In the genomic region with DNA sequence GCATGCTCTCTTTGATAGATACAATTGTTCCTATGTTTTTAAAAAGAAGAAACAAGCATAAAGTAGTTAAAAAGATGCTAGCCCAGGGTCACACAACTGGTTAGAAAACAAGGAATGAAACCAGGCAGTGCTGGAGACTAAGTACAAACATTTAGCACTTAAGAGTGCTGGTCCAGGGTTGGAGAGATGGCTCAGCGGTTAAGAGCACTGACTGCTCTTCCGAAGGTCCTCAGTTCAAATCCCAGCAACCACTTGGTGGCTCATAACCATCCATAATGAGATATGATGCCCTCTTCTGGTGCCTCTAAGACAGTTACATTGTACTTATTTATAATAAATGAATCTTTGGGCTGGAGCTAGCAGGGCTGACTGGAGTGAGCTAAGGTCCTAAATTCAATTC, we compare ENCODE assay signal across 23 mouse cellular contexts. TPM values are rescaled to one million over a fixed set of nuclear protein-coding genes. Genes with fewer than 3 reads are reported as not detected.
DNase-seq lines count a peak whose midpoint lies in the region; ATAC-seq and TF ChIP-seq lines count a peak whose summit lies in the region.
"Had no signal": no experiment of that assay in that cellular context is flagged by ENCODE, and none has a peak within 500 bp of the region (broad histone marks: within the 10 kb centered on the region; RNA-seq: fewer than 3 reads in every experiment).

No protein-coding gene starts in this region.

- TF ChIP-seq CTCF in left cerebral cortex, adult 2 months (IDR thresholded peaks at IDR 0.05), result peak; percentile 2; the same call in 1 of the 2 replicates
- TF ChIP-seq CTCF in liver, postnatal 0 days (IDR thresholded peaks at IDR 0.05; ENCODE audit: low read depth), result 0 out of 2 replicates have a peak, but pooled peaks have one; percentile 7

- 0 out of 2 replicates have a peak, but pooled peaks cover 5% of the 10 kb centered on the region for H3K27me3 ChIP-seq in heart, embryonic 10.5 days (ENCODE audit: insufficient read depth, poor library complexity, severe bottlenecking)
- peaks cover 5% of the 10 kb centered on the region; the same call in 1 of the 2 replicates for H3K27me3 ChIP-seq in liver, postnatal 0 days (ENCODE audit: insufficient read depth, low read length)
- H3K27me3 ChIP-seq: intestine, embryonic 15.5 days; Patski had no signal

- no peak overlapping the region for H3K27ac ChIP-seq in heart, embryonic 10.5 days
- no peak overlapping the region for H3K27ac ChIP-seq in left cerebral cortex, adult 2 months
- no peak overlapping the region for H3K27ac ChIP-seq in liver, postnatal 0 days (ENCODE audit: low read depth)
- H3K27ac ChIP-seq: hindbrain, embryonic 14.5 days; intestine, embryonic 15.5 days; midbrain, embryonic 12.5 days had no signal

- H3K9me3 ChIP-seq in heart, embryonic 10.5 days, result no peaks in the 10 kb centered on the region
- H3K9me3 ChIP-seq in liver, postnatal 0 days (ENCODE audit: low read length), result no peaks in the 10 kb centered on the region
- H3K9me3 ChIP-seq: intestine, embryonic 15.5 days; limb, embryonic 15.5 days; midbrain, embryonic 12.5 days had no signal

- H3K9ac ChIP-seq in liver, postnatal 0 days (replicated peaks), result no peak overlapping the region
- H3K9ac ChIP-seq: intestine, embryonic 15.5 days; limb, embryonic 15.5 days; midbrain, embryonic 12.5 days had no signal

- intact Hi-C loops in left cerebral cortex, adult 2 months (cut with DNase I), result loop anchor here (2.0 kb wide), 1 partner anchor 29 kb away; no protein-coding TSS in a partner anchor

- peak; percentile 68 for DNase-seq in heart, adult 11 months
- DNase-seq in heart, embryonic 10.5 days (ENCODE audit: low spot score), result no peak
- no peak for DNase-seq in left cerebral cortex, adult 2 months (ENCODE audit: extremely low spot score in 1 of 2, low spot score in 2 of 2)
- no peak for DNase-seq in left cerebral cortex, adult 18-20 months (ENCODE audit: low spot score in 2 of 2)
- DNase-seq in CD4-positive helper T cell, adult 2 months (ENCODE audit: low read depth, low spot score), result peak; percentile 16
- DNase-seq in liver, postnatal 0 days, result no peak
- DNase-seq in cerebellum, postnatal 14 days, result no peak
- DNase-seq: adrenal gland, adult 8-10 months; B cell, adult 2 months; cerebellum, adult 2 months; gastrocnemius, postnatal 10 days; kidney, adult 9 months; kidney, postnatal 25 days; layer of hippocampus, adult 9-11 months; left cerebral cortex, postnatal 4 days; lung, adult 2 months; lung, postnatal 14 days; thymus, postnatal 14 days had no signal

- WGBS in heart, embryonic 10.5 days, result 83% methylated on average over 2 of the region's 2 CpGs
- 78% methylated on average over 2 of the region's 2 CpGs for WGBS in liver, postnatal 0 days (ENCODE audit: insufficient replicate concordance)

- 0 out of 2 replicates have a peak, but pooled peaks cover 1% of the 10 kb centered on the region for H3K36me3 ChIP-seq in heart, embryonic 10.5 days
- H3K36me3 ChIP-seq in liver, postnatal 0 days (replicated peaks; ENCODE audit: insufficient read depth, low read length), result no peaks in the 10 kb centered on the region
- H3K36me3 ChIP-seq: limb, embryonic 15.5 days; midbrain, embryonic 12.5 days had no signal

- no peak overlapping the region for H3K4me2 ChIP-seq in liver, postnatal 0 days (ENCODE audit: low read depth, low read length)

- H3K4me1 ChIP-seq in heart, embryonic 10.5 days, result peaks cover 10% of the 10 kb centered on the region
- H3K4me1 ChIP-seq in liver, postnatal 0 days (ENCODE audit: insufficient read depth), result peaks cover 11% of the 10 kb centered on the region

- no peak for ATAC-seq in liver, postnatal 0 days
- ATAC-seq: Patski had no signal

- TF ChIP-seq EP300 in liver, postnatal 0 days (IDR thresholded peaks at IDR 0.05; ENCODE audit: low read depth), result no peak

- H3K4me3 ChIP-seq in heart, embryonic 10.5 days, result no peak overlapping the region
- H3K4me3 ChIP-seq in left cerebral cortex, adult 2 months, result no peak overlapping the region
- no peak overlapping the region for H3K4me3 ChIP-seq in liver, postnatal 0 days (ENCODE audit: low read depth, low read length)

RNA-seq across cellular contexts. Expression of a gene that starts 13.1 kb away (rescaled TPM):
- 13.4 and 14.2 TPM in 2 replicates for polyA plus RNA-seq in heart, embryonic 10.5 days (2016; fragmentation: Nextera tagmentation; extraction: Ambion mirVana)
- 10 to 100 TPM; 59.7 to 60.6 TPM for total RNA-seq in left cerebral cortex, adult 2 months (2021)
- total RNA-seq in left cerebral cortex, adult 18-20 months (2021), result 10 to 100 TPM; 61.2 to 68.1 TPM
- 5.3 and 5.5 TPM in 2 replicates for polyA plus RNA-seq in liver, postnatal 0 days (2015; fragmentation: Nextera tagmentation; extraction: Ambion mirVana)

RNA-seq across cellular contexts. Expression of a gene that starts 29.3 kb away (rescaled TPM):
- 7.6 and 8.2 TPM in 2 replicates for polyA plus RNA-seq in heart, embryonic 10.5 days (2016; fragmentation: Nextera tagmentation; extraction: Ambion mirVana)
- 10 to 100 TPM; 49.8 to 53.0 TPM for total RNA-seq in left cerebral cortex, adult 2 months (2021)
- 10 to 100 TPM; 46.3 to 47.9 TPM for total RNA-seq in left cerebral cortex, adult 18-20 months (2021)
- 1.8 TPM in 2 replicates for polyA plus RNA-seq in liver, postnatal 0 days (2015; fragmentation: Nextera tagmentation; extraction: Ambion mirVana)

Comparison
In these comparisons a context has a peak if more than half of its experiments do, and no peak if none do; other contexts are left out.
1. DNase-seq: peak in heart, adult 11 months (single experiment) and CD4-positive helper T cell, adult 2 months (single experiment); none in heart, embryonic 10.5 days (single experiment), left cerebral cortex, adult 2 months (0 of 2), left cerebral cortex, adult 18-20 months (0 of 2), liver, postnatal 0 days (single experiment) and cerebellum, postnatal 14 days (0 of 2).